Mouse (Mus musculus) liver, embryonic 14.5 days (tissue): ENCODE data around the gene Ngly1. TPM values are rescaled to one million over a fixed set of nuclear protein-coding genes. Genes with fewer than 3 reads are reported as not detected.

Experiments
- ATAC-seq: fragments of 200-750 bp; cut with Nextera tagmentation; 2 replicates; pipeline ENCODE4 v1.8.0; 2017; ENCODE audit warnings: moderate number of reproducible peaks, mild to moderate bottlenecking, moderate library complexity; ENCODE audit not compliant: insufficient read depth
- DNase-seq, 3 experiments: peaks; one replicate each; pipeline ENCODE4 v3.0.0-alpha.2; 2012 to 2013; ENCODE audit warnings: low read depth in 3 of 3, low spot score in 3 of 3
- H3K27ac ChIP-seq: fragments of 300-500 bp; sonication (generic); 2 replicates; pipeline ENCODE4 v1.5.1; 2014; ENCODE audit warnings: moderate library complexity, mild to moderate bottlenecking, control low read depth, inconsistent platforms
- H3K27me3 ChIP-seq: fragments of 300-500 bp; sonication (generic); 2 replicates; pipeline ENCODE4 v1.6.1; 2014; ENCODE audit warnings: mild to moderate bottlenecking, low read length, moderate library complexity; ENCODE audit not compliant: control insufficient read depth, insufficient read depth
- H3K36me3 ChIP-seq: fragments of 300-500 bp; sonication (generic); replicated peaks from 2 replicates; pipeline ENCODE4 v1.6.1; 2014; ENCODE audit warnings: low read depth; ENCODE audit not compliant: control insufficient read depth, insufficient read depth
- H3K4me1 ChIP-seq, 2 experiments: fragments of 200-500 bp in 1 of 2; fragments of 300-500 bp in 1 of 2; sonication (generic) in 1 of 2; replicated peaks; 2 replicates each; pipeline ENCODE4 v1.6.1; 2012 to 2014; ENCODE audit warnings: antibody characterized with exemption in 1 of 2, inconsistent platforms in 1 of 2, low read length in 1 of 2; ENCODE audit not compliant: control insufficient read depth in 2 of 2, insufficient read depth in 2 of 2
- H3K4me2 ChIP-seq: fragments of 300-500 bp; sonication (generic); 2 replicates; pipeline ENCODE4 v1.6.1; 2014; ENCODE audit warnings: low read depth, mild to moderate bottlenecking, control low read depth, moderate library complexity
- H3K4me3 ChIP-seq, 2 experiments: fragments of 200-500 bp in 1 of 2; fragments of 300-500 bp in 1 of 2; sonication (generic) in 1 of 2; 2 replicates each; pipeline ENCODE4 v1.5.1; 2012 to 2014; ENCODE audit warnings: low read depth in 2 of 2, low read length in 2 of 2, mild to moderate bottlenecking in 2 of 2, control low read depth in 1 of 2, inconsistent platforms in 1 of 2, moderate library complexity in 1 of 2; ENCODE audit not compliant: insufficient read depth in 1 of 2
- H3K9ac ChIP-seq: fragments of 300-500 bp; sonication (generic); replicated peaks from 2 replicates; pipeline ENCODE4 v1.6.1; 2014; ENCODE audit warnings: mild to moderate bottlenecking, control low read depth, moderate library complexity
- H3K9me3 ChIP-seq: fragments of 300-500 bp; sonication (generic); 2 replicates; pipeline ENCODE4 v1.6.1; 2016; ENCODE audit warnings: low read length, mixed read lengths; ENCODE audit not compliant: control insufficient read depth
- CTCF ChIP-seq: IDR thresholded peaks from 2 replicates; pipeline ENCODE4 v1.5.1; 2016; ENCODE audit warnings: antibody characterized with exemption, low read depth, control low read depth
- EP300 ChIP-seq: IDR thresholded peaks from 2 replicates; pipeline ENCODE4 v1.6.1; 2016; ENCODE audit warnings: antibody characterized with exemption, low read depth
- WGBS: fragments of 180-500 bp; shearing (Covaris S2); extraction: QIAGEN DNeasy Blood & Tissue Kit; methylation state at CpG from one replicate; pipeline ENCODE4 v1.1.7; 2014; ENCODE audit not compliant: insufficient replicate concordance; 5-methylcytosine and 5-hydroxymethylcytosine counted together
- polyA plus RNA-seq, 2 experiments: library from polyadenylated mRNA; depleted of rRNA in 1 of 2; stranded (reverse) in 1 of 2; unstranded in 1 of 2; fragments of >200 nt; fragmentation: Nextera tagmentation in 1 of 2; extraction: Ambion mirVana in 1 of 2; gene quantifications; 2 replicates each; pipeline versions ENCODE4 v1.2.1 to v1.2.3; 2012 to 2014

Gene Ngly1
- polyA plus RNA-seq, 2 experiments, result 6.9 to 21.7 TPM

DNA sequence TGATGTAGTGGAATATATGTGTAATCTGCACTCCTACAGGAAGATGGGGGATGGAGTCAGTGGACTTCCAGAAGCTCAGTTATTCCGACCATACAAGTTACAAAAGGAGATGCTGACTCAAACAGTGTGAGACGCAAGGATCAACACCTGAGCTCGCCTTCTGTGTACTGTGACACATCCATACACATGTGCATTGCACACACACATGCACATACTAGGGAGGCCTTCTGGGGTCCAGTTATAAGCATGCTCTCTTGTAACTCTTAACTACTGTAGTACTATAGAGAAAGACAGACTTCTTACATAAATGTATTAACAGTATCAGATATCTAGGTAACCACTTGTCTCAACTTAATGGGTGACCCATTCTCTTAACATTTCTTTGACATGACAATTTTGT, 24.6 kb downstream of the Ngly1 start:
- Histone ChIP-seq H3K36me3 (no peaks in the 10 kb centered on the region; the same call in 1 of the 2 replicates), H3K9ac (no peak overlapping the region), H3K27ac (no peak overlapping the region), H3K4me2 (no peak overlapping the region), H3K9me3 (no peaks in the 10 kb centered on the region), H3K4me3 (no peak overlapping the region), H3K4me1 (no peaks in the 10 kb centered on the region), H3K27me3 (no peaks in the 10 kb centered on the region)
- ATAC-seq (no peak), DNase-seq (no peak)
- no peak for TF ChIP-seq CTCF
- TF ChIP-seq EP300, result no peak
- WGBS, result 81% methylated on average over 3 of the region's 3 CpGs

DNA sequence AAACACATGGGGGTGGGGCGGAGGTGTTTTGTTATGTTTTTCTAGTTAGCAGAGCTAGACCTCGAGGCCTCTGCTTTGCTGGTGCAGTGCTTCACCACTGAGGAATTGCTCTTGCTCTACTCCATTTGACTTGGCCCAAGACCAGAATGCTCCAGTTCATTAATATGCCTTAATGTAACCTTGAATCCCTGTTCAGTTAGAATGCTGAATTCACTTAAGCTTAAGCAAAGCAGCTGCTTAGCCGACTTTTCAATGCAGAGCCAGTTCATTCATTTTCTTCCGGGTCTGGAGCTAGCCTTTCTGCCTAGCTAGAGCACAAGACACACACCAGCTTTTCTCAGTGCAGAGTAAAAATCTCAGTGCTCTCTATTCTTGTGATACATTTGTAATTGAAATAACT, 30.1 kb downstream of the Ngly1 start:
- WGBS, result 71% methylated on average over 4 of the region's 4 CpGs
- Histone ChIP-seq H3K27ac (no peak overlapping the region), H3K4me1 (no peaks in the 10 kb centered on the region), H3K4me3 (no peak overlapping the region), H3K27me3 (no peaks in the 10 kb centered on the region), H3K36me3 (no peaks in the 10 kb centered on the region), H3K9me3 (no peaks in the 10 kb centered on the region), H3K9ac (no peak overlapping the region), H3K4me2 (no peak overlapping the region)
- DNase-seq (no peak), ATAC-seq (no peak)
- TF ChIP-seq CTCF, result no peak
- no peak for TF ChIP-seq EP300

DNA sequence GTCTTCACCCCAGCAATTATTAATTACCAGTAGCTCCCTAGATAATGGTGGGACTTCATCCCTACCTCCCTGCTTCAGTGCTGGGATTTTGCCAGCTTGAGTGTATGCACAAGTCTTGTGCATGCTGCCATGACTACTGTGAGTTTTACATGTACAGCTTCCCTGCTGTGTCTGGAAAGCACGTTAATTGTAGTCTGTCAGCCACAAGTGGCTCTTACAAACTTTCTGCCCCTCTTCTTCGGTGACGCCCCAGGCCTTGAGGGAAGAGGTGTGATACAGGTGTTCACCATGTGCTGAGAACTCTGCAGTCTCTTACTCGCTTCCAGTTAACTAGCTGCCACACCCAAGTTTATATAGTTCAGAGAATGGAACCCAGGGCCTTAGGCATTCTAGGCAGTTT, 34.9 kb downstream of the Ngly1 start:
- ATAC-seq (no peak), DNase-seq (no peak)
- Histone ChIP-seq H3K4me2 (no peak overlapping the region), H3K4me1 (no peaks in the 10 kb centered on the region), H3K27ac (no peak overlapping the region), H3K27me3 (no peaks in the 10 kb centered on the region), H3K9me3 (no peaks in the 10 kb centered on the region), H3K4me3 (no peak overlapping the region), H3K9ac (no peak overlapping the region), H3K36me3 (no peaks in the 10 kb centered on the region)
- TF ChIP-seq CTCF (no peak), EP300 (no peak)
- 75% methylated on average over 4 of the region's 4 CpGs for WGBS

DNA sequence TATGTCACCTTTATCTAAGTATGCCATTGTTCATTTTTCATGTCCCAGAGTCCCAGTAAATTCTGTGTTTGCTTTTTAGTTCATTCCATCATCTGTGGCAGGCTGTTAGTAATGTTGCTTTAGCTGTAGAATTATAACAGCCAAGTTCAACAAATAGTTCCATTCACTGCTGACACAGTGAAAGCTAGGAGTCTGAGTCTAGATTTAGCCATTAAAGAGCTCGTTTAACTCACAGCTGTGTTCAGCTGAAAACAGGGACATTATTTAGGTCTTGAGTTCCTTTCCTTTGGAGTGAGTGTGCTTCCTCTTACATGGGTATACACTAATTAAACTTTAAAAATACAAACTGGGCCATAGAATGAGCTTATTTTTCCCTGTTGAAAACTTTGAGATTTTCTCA, 43.3 kb downstream of the Ngly1 start:
- ATAC-seq (no peak), DNase-seq (no peak)
- no peak overlapping the region for H3K4me3 ChIP-seq
- H3K9ac ChIP-seq, result no peak overlapping the region
- no peaks in the 10 kb centered on the region for H3K27me3 ChIP-seq
- TF ChIP-seq CTCF, result no peak
- TF ChIP-seq EP300, result no peak
- H3K36me3 ChIP-seq, result no peaks in the 10 kb centered on the region; the same call in none of the 2 replicates
- H3K4me1 ChIP-seq, result no peaks in the 10 kb centered on the region
- no peak overlapping the region for H3K27ac ChIP-seq
- WGBS, result 30% methylated on average over 1 of the region's 1 CpGs
- no peaks in the 10 kb centered on the region for H3K9me3 ChIP-seq
- no peak overlapping the region for H3K4me2 ChIP-seq

DNA sequence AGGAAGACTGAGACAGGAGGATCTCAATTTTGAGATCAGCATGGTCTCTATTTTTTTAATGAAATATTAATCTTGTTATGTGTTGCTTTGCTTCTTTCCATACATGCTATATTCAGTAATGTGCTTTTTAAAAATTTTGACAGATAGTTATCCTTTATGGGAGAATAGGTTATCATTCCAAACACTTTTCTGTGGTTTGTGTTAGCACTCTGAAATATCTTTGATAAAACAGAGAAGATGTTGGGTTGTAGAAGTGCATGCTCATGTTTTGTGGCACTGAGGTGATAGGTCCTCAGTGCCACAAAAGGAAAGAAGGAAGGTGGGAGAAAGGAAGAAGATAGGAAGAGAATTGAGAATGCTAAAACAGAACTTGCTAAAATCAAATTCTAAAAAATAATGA, 43.9 kb downstream of the Ngly1 start:
- DNase-seq, result no peak
- H3K4me1 ChIP-seq, result no peaks in the 10 kb centered on the region
- no peak for ATAC-seq
- no peak overlapping the region for H3K4me2 ChIP-seq
- no peak overlapping the region for H3K27ac ChIP-seq
- H3K4me3 ChIP-seq, result no peak overlapping the region
- H3K9ac ChIP-seq, result no peak overlapping the region
- H3K36me3 ChIP-seq, result no peaks in the 10 kb centered on the region; the same call in none of the 2 replicates
- H3K27me3 ChIP-seq, result no peaks in the 10 kb centered on the region
- no peaks in the 10 kb centered on the region for H3K9me3 ChIP-seq
- TF ChIP-seq CTCF, result no peak
- TF ChIP-seq EP300, result no peak

DNA sequence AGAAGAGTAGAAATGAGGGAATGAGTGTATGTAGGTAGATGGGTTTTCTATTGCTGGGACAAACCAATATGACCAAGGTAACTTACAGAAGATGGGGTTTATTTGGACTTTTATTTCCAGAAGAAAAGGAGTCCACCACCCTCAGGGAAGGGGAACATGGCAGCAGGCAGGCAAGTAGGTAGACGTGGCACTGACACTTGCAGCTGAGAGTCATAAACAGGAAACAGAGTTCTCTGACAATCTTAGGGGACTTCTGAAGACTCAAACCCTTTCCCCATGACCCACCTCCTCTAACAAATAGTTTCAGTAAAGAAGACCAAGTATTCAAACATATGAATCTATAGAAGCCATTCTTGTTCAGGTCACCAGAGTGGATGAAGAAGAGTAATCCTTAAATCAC, 44.8 kb downstream of the Ngly1 start:
- H3K4me2 ChIP-seq, result no peak overlapping the region
- 68% methylated on average over 1 of the region's 1 CpGs for WGBS
- H3K9me3 ChIP-seq, result no peaks in the 10 kb centered on the region
- no peaks in the 10 kb centered on the region for H3K4me1 ChIP-seq
- ATAC-seq (no peak), DNase-seq (no peak)
- no peaks in the 10 kb centered on the region; the same call in none of the 2 replicates for H3K36me3 ChIP-seq
- no peaks in the 10 kb centered on the region for H3K27me3 ChIP-seq
- TF ChIP-seq CTCF (no peak), EP300 (no peak)
- no peak overlapping the region for H3K27ac ChIP-seq
- H3K9ac ChIP-seq, result no peak overlapping the region
- H3K4me3 ChIP-seq, result no peak overlapping the region
